Mouse (Mus musculus) thymus, adult 18-20 months (tissue): Measurements from ENCODE around the gene Klk15.
A peak's percentile ranks its signal among the peaks of the same experiment; 100 is the strongest.
"Not testable (repeated sequence)": the region's sequence is repeated elsewhere in the genome, so short reads cannot be mapped to it uniquely, and the experiment has no call there.

Experiments used
- DNase-seq, 2 experiments: peaks; one replicate each; pipeline ENCODE4 v3.0.0; 2022; ENCODE audit warnings: mixed read lengths in 2 of 2

Klk15 gene

GRCm38 (mm10) chr7:43933440-43933839 lies at the start of gene Klk15:
Klk15 (plus strand) TSS chr7:43933740.
- DNase-seq, result no peak

- DNase-seq, result no peak
Observed at GRCm38 (mm10) chr7:43891365-43891764, 42.2 kb upstream of the Klk15 start.

- DNase-seq, result no peak
Observed at GRCm38 (mm10) chr7:43891788-43892187, 41.8 kb upstream of the Klk15 start.

GRCm38 (mm10) chr7:43894836-43895235 lies 38.7 kb upstream of the Klk15 start:
- peak; percentile 19 to 21 for DNase-seq

GRCm38 (mm10) chr7:43914821-43915220 lies 18.7 kb upstream of the Klk15 start:
- DNase-seq, result no peak

GRCm38 (mm10) chr7:43918426-43918825 lies 15.1 kb upstream of the Klk15 start:
- no peak for DNase-seq

- DNase-seq, result no peak
Observed at GRCm38 (mm10) chr7:43918871-43919270, 14.7 kb upstream of the Klk15 start.

GRCm38 (mm10) chr7:43919559-43920451 lies 13.7 kb upstream of the Klk15 start:
- DNase-seq, result no peak

GRCm38 (mm10) chr7:43920582-43920981 lies 13.0 kb upstream of the Klk15 start:
- no peak for DNase-seq

- DNase-seq, result no peak
Observed at GRCm38 (mm10) chr7:43921087-43921486, 12.5 kb upstream of the Klk15 start.

GRCm38 (mm10) chr7:43921941-43922340 lies 11.6 kb upstream of the Klk15 start:
- no peak for DNase-seq

GRCm38 (mm10) chr7:43925985-43926384 lies 7.6 kb upstream of the Klk15 start:
- no peak for DNase-seq

- DNase-seq, result no peak
Observed at GRCm38 (mm10) chr7:43928521-43928920, 5.0 kb upstream of the Klk15 start.

GRCm38 (mm10) chr7:43932337-43932736 lies 1.2 kb upstream of the Klk15 start:
- no peak for DNase-seq

- DNase-seq, result no peak
Observed at GRCm38 (mm10) chr7:43934747-43935146, 1.2 kb downstream of the Klk15 start.

GRCm38 (mm10) chr7:43936551-43936950 lies 3.0 kb downstream of the Klk15 start:
- no peak for DNase-seq

- not testable (repeated sequence) for DNase-seq
Observed at GRCm38 (mm10) chr7:43942293-43942692, 8.8 kb downstream of the Klk15 start.

GRCm38 (mm10) chr7:43944727-43945264 lies 11.3 kb downstream of the Klk15 start:
- DNase-seq, result no peak

GRCm38 (mm10) chr7:43950364-43950763 lies 16.8 kb downstream of the Klk15 start, which contains the start of gene Klk1b8:
Klk1b8 (plus strand) TSS chr7:43950664.
- DNase-seq, result no peak

GRCm38 (mm10) chr7:43952703-43953102 lies 19.2 kb downstream of the Klk15 start:
- DNase-seq, result no peak

GRCm38 (mm10) chr7:43966451-43966850 lies 32.9 kb downstream of the Klk15 start, which contains the start of gene Klk1b1:
Klk1b1 (plus strand) TSS chr7:43966751.
- DNase-seq, result no peak

- no peak for DNase-seq
Observed at GRCm38 (mm10) chr7:43967058-43967457, 33.5 kb downstream of the Klk15 start.

GRCm38 (mm10) chr7:43967612-43968011 lies 34.1 kb downstream of the Klk15 start:
- DNase-seq, result no peak

- not testable (repeated sequence) for DNase-seq
Observed at GRCm38 (mm10) chr7:43975761-43976160, 42.2 kb downstream of the Klk15 start, which contains the start of gene Klk1b9. Klk1b9 (plus strand) TSS chr7:43976061.
